Mouse (Mus musculus): ENCODE measurements around the gene Nipa1. TPM values are rescaled to one million over a fixed set of nuclear protein-coding genes. Genes with fewer than 3 reads are reported as not detected.
A peak's percentile ranks its signal among the peaks of the same experiment; 100 is the strongest.

Nipa1 gene
- polyA plus RNA-seq, 1 experiment = 1.2 TPM

GRCm38 (mm10) chr7:55983107-55983506, 36.6 kb downstream of the Nipa1 start:
- Histone ChIP-seq H3K4me1 (ENCODE audit: control insufficient read depth) (peaks cover 41% of the 10 kb centered on the region), H3K27me3 (ENCODE audit: control insufficient read depth) (no peaks in the 10 kb centered on the region), H3K36me3 (ENCODE audit: control insufficient read depth) (peaks cover 88% of the 10 kb centered on the region), H3K9me3 (ENCODE audit: control insufficient read depth, low read length) (no peaks in the 10 kb centered on the region), H3K4me3 (replicated peaks) (no peak overlapping the region)
- no peak for TF ChIP-seq GATA1 (IDR thresholded peaks at IDR 0.05; ENCODE audit: low read length)
- TF ChIP-seq TAL1 (IDR thresholded peaks at IDR 0.05; ENCODE audit: low read length) = no peak

GRCm38 (mm10) chr7:55982010-55982700, 37.6 kb downstream of the Nipa1 start:
- H3K4me3 ChIP-seq (replicated peaks) = no peak overlapping the region
- H3K9me3 ChIP-seq (ENCODE audit: control insufficient read depth, low read length) = no peaks in the 10 kb centered on the region
- H3K27me3 ChIP-seq (ENCODE audit: control insufficient read depth) = no peaks in the 10 kb centered on the region
- TF ChIP-seq GATA1 (IDR thresholded peaks at IDR 0.05; ENCODE audit: low read length) (no peak; the same call in 1 of the 2 replicates), TAL1 (IDR thresholded peaks at IDR 0.05; ENCODE audit: low read length) (peak; percentile 38; the same call in 1 of the 3 replicates)
- peaks cover 88% of the 10 kb centered on the region for H3K36me3 ChIP-seq (ENCODE audit: control insufficient read depth)
- H3K4me1 ChIP-seq (ENCODE audit: control insufficient read depth) = peaks cover 41% of the 10 kb centered on the region

GRCm38 (mm10) chr7:55981511-55981910, 38.2 kb downstream of the Nipa1 start:
- H3K4me3 ChIP-seq (replicated peaks) = no peak overlapping the region
- peaks cover 37% of the 10 kb centered on the region for H3K4me1 ChIP-seq (ENCODE audit: control insufficient read depth)
- TF ChIP-seq GATA1 (IDR thresholded peaks at IDR 0.05; ENCODE audit: low read length) (no peak), TAL1 (IDR thresholded peaks at IDR 0.05; ENCODE audit: low read length) (no peak)
- H3K27me3 ChIP-seq (ENCODE audit: control insufficient read depth) = no peaks in the 10 kb centered on the region
- H3K36me3 ChIP-seq (ENCODE audit: control insufficient read depth) = peaks cover 86% of the 10 kb centered on the region
- no peaks in the 10 kb centered on the region for H3K9me3 ChIP-seq (ENCODE audit: control insufficient read depth, low read length)

- Histone ChIP-seq H3K9me3 (ENCODE audit: control insufficient read depth, low read length) (peaks cover 2% of the 10 kb centered on the region), H3K4me3 (replicated peaks) (no peak overlapping the region), H3K4me1 (ENCODE audit: control insufficient read depth) (peaks cover 4% of the 10 kb centered on the region), H3K36me3 (ENCODE audit: control insufficient read depth) (peaks cover 62% of the 10 kb centered on the region), H3K27me3 (ENCODE audit: control insufficient read depth) (no peaks in the 10 kb centered on the region)
- TF ChIP-seq GATA1 (IDR thresholded peaks at IDR 0.05; ENCODE audit: low read length) (no peak), TAL1 (IDR thresholded peaks at IDR 0.05; ENCODE audit: low read length) (no peak)
Observed at GRCm38 (mm10) chr7:55974429-55974828, 45.3 kb downstream of the Nipa1 start.

- TF ChIP-seq TAL1 (IDR thresholded peaks at IDR 0.05; ENCODE audit: low read length) (no peak), GATA1 (IDR thresholded peaks at IDR 0.05; ENCODE audit: low read length) (no peak)
- Histone ChIP-seq H3K4me3 (replicated peaks) (no peak overlapping the region), H3K36me3 (ENCODE audit: control insufficient read depth) (peaks cover 18% of the 10 kb centered on the region), H3K9me3 (ENCODE audit: control insufficient read depth, low read length) (peaks cover 2% of the 10 kb centered on the region), H3K27me3 (ENCODE audit: control insufficient read depth) (no peaks in the 10 kb centered on the region), H3K4me1 (ENCODE audit: control insufficient read depth) (peaks cover 28% of the 10 kb centered on the region)
Observed at GRCm38 (mm10) chr7:55969415-55969814, 50.3 kb downstream of the Nipa1 start.

GRCm38 (mm10) chr7:55968258-55968901, 51.4 kb downstream of the Nipa1 start:
- H3K9me3 ChIP-seq (ENCODE audit: control insufficient read depth, low read length) = no peaks in the 10 kb centered on the region
- TF ChIP-seq TAL1 (IDR thresholded peaks at IDR 0.05; ENCODE audit: low read length) = no peak
- TF ChIP-seq GATA1 (IDR thresholded peaks at IDR 0.05; ENCODE audit: low read length) = no peak
- H3K4me3 ChIP-seq (replicated peaks) = peak overlapping the region; percentile 63
- H3K27me3 ChIP-seq (ENCODE audit: control insufficient read depth) = no peaks in the 10 kb centered on the region
- H3K4me1 ChIP-seq (ENCODE audit: control insufficient read depth) = peaks cover 32% of the 10 kb centered on the region
- H3K36me3 ChIP-seq (ENCODE audit: control insufficient read depth) = peaks cover 9% of the 10 kb centered on the region

- Histone ChIP-seq H3K36me3 (ENCODE audit: control insufficient read depth) (no peaks in the 10 kb centered on the region), H3K4me3 (replicated peaks) (no peak overlapping the region), H3K27me3 (ENCODE audit: control insufficient read depth) (no peaks in the 10 kb centered on the region), H3K4me1 (ENCODE audit: control insufficient read depth) (peaks cover 38% of the 10 kb centered on the region), H3K9me3 (ENCODE audit: control insufficient read depth, low read length) (no peaks in the 10 kb centered on the region)
- TF ChIP-seq GATA1 (IDR thresholded peaks at IDR 0.05; ENCODE audit: low read length) (no peak), TAL1 (IDR thresholded peaks at IDR 0.05; ENCODE audit: low read length) (no peak)
Observed at GRCm38 (mm10) chr7:55966866-55967460, 52.8 kb downstream of the Nipa1 start.

GRCm38 (mm10) chr7:55962004-55962908, 57.5 kb downstream of the Nipa1 start, which contains the start of gene Nipa2:
TSS of gene Nipa2 (minus strand) at chr7:55962476.
- no peaks in the 10 kb centered on the region for H3K9me3 ChIP-seq (ENCODE audit: control insufficient read depth, low read length)
- H3K4me1 ChIP-seq (ENCODE audit: control insufficient read depth) = peaks cover 33% of the 10 kb centered on the region
- TF ChIP-seq GATA1 (IDR thresholded peaks at IDR 0.05; ENCODE audit: low read length) = no peak
- no peak for TF ChIP-seq TAL1 (IDR thresholded peaks at IDR 0.05; ENCODE audit: low read length)
- peak within 1 kb of the TSS; percentile 70 for H3K4me3 ChIP-seq (replicated peaks)
- H3K27me3 ChIP-seq (ENCODE audit: control insufficient read depth) = no peaks in the 10 kb centered on the region
- H3K36me3 ChIP-seq (ENCODE audit: control insufficient read depth) = peaks cover 23% of the 10 kb centered on the region

Data from erythroblast, embryonic 14.5 days (primary cell).